Mouse (Mus musculus): ENCODE results near the gene Sf3a1. TPM values are rescaled to one million over a fixed set of nuclear protein-coding genes. Genes with fewer than 3 reads are reported as not detected.

Sf3a1 gene
- polyA plus RNA-seq, 1 experiment from 2014 or later: 12.6 TPM

- H3K27me3 ChIP-seq (replicated peaks; ENCODE audit: insufficient read depth, low read length): no peaks in the 10 kb centered on the region
- H3K4me1 ChIP-seq (ENCODE audit: insufficient read depth, low read depth, low read length): no peaks in the 10 kb centered on the region
- TF ChIP-seq EP300 (IDR thresholded peaks at IDR 0.05) (no peak), CTCF (IDR thresholded peaks at IDR 0.05) (no peak)
- H3K27ac ChIP-seq (ENCODE audit: low read length): no peak overlapping the region
- DNase-seq (ENCODE audit: low spot score) (no peak), ATAC-seq (no peak)
- no peak overlapping the region for H3K9ac ChIP-seq (replicated peaks; ENCODE audit: low read depth)
- no peaks in the 10 kb centered on the region for H3K9me3 ChIP-seq (ENCODE audit: low read length)
- H3K4me3 ChIP-seq (ENCODE audit: low read depth, low read length): no peak overlapping the region
- no peaks in the 10 kb centered on the region for H3K36me3 ChIP-seq (ENCODE audit: insufficient read depth, low read length)
- no peak overlapping the region for H3K4me2 ChIP-seq (replicated peaks; ENCODE audit: low read depth, low read length)
- 76% methylated on average over 6 of the region's 6 CpGs for WGBS
Observed at GRCm38 (mm10) chr11:4146381-4146780, 13.8 kb upstream of the Sf3a1 start.

- no peak for ATAC-seq
- WGBS: 78% methylated on average over 10 of the region's 10 CpGs
Observed at GRCm38 (mm10) chr11:4147098-4147497, 13.1 kb upstream of the Sf3a1 start.

GRCm38 (mm10) chr11:4148120-4148519 lies 12.0 kb upstream of the Sf3a1 start:
- H3K4me2 ChIP-seq (replicated peaks; ENCODE audit: low read depth, low read length): no peak overlapping the region
- H3K27me3 ChIP-seq (replicated peaks; ENCODE audit: insufficient read depth, low read length): no peaks in the 10 kb centered on the region
- WGBS: 80% methylated on average over 5 of the region's 5 CpGs
- H3K4me1 ChIP-seq (ENCODE audit: insufficient read depth, low read depth, low read length): no peaks in the 10 kb centered on the region
- TF ChIP-seq EP300 (IDR thresholded peaks at IDR 0.05): no peak
- DNase-seq (ENCODE audit: low spot score) (no peak), ATAC-seq (peak; percentile 63)
- no peak overlapping the region for H3K9ac ChIP-seq (replicated peaks; ENCODE audit: low read depth)
- H3K4me3 ChIP-seq (ENCODE audit: low read depth, low read length): no peak overlapping the region
- H3K36me3 ChIP-seq (ENCODE audit: insufficient read depth, low read length): no peaks in the 10 kb centered on the region
- no peak overlapping the region for H3K27ac ChIP-seq (ENCODE audit: low read length)
- H3K9me3 ChIP-seq (ENCODE audit: low read length): no peaks in the 10 kb centered on the region

More at GRCm38 (mm10) chr11:4147098-4147497, 13.1 kb upstream of the Sf3a1 start:
- no peak for DNase-seq (ENCODE audit: low spot score)
- no peaks in the 10 kb centered on the region for H3K4me1 ChIP-seq (ENCODE audit: insufficient read depth, low read depth, low read length)
- no peak overlapping the region for H3K27ac ChIP-seq (ENCODE audit: low read length)
- H3K36me3 ChIP-seq (ENCODE audit: insufficient read depth, low read length): no peaks in the 10 kb centered on the region
- no peak overlapping the region for H3K9ac ChIP-seq (replicated peaks; ENCODE audit: low read depth)
- no peak overlapping the region for H3K4me2 ChIP-seq (replicated peaks; ENCODE audit: low read depth, low read length)
- no peaks in the 10 kb centered on the region for H3K27me3 ChIP-seq (replicated peaks; ENCODE audit: insufficient read depth, low read length)
- TF ChIP-seq EP300 (IDR thresholded peaks at IDR 0.05) (no peak), CTCF (IDR thresholded peaks at IDR 0.05) (no peak)
- H3K4me3 ChIP-seq (ENCODE audit: low read depth, low read length): no peak overlapping the region
- H3K9me3 ChIP-seq (ENCODE audit: low read length): no peaks in the 10 kb centered on the region

GRCm38 (mm10) chr11:4148536-4149156 lies 11.5 kb upstream of the Sf3a1 start:
- Histone ChIP-seq H3K4me1 (ENCODE audit: insufficient read depth, low read depth, low read length) (no peaks in the 10 kb centered on the region), H3K4me3 (ENCODE audit: low read depth, low read length) (no peak overlapping the region), H3K4me2 (replicated peaks; ENCODE audit: low read depth, low read length) (no peak overlapping the region), H3K27ac (ENCODE audit: low read length) (no peak overlapping the region), H3K9ac (replicated peaks; ENCODE audit: low read depth) (no peak overlapping the region), H3K36me3 (ENCODE audit: insufficient read depth, low read length) (no peaks in the 10 kb centered on the region), H3K9me3 (ENCODE audit: low read length) (no peaks in the 10 kb centered on the region), H3K27me3 (replicated peaks; ENCODE audit: insufficient read depth, low read length) (no peaks in the 10 kb centered on the region)
- WGBS: 82% methylated on average over 9 of the region's 9 CpGs
- no peak for DNase-seq (ENCODE audit: low spot score)
- no peak for ATAC-seq
- no peak for TF ChIP-seq EP300 (IDR thresholded peaks at IDR 0.05)
- no peak for TF ChIP-seq CTCF (IDR thresholded peaks at IDR 0.05)

- Histone ChIP-seq H3K27me3 (replicated peaks; ENCODE audit: insufficient read depth, low read length) (no peaks in the 10 kb centered on the region), H3K4me3 (ENCODE audit: low read depth, low read length) (no peak overlapping the region), H3K4me1 (ENCODE audit: insufficient read depth, low read depth, low read length) (no peaks in the 10 kb centered on the region), H3K9me3 (ENCODE audit: low read length) (no peaks in the 10 kb centered on the region), H3K9ac (replicated peaks; ENCODE audit: low read depth) (no peak overlapping the region), H3K27ac (ENCODE audit: low read length) (no peak overlapping the region), H3K36me3 (ENCODE audit: insufficient read depth, low read length) (no peaks in the 10 kb centered on the region), H3K4me2 (replicated peaks; ENCODE audit: low read depth, low read length) (no peak overlapping the region)
- WGBS: 88% methylated on average over 6 of the region's 6 CpGs
- no peak for TF ChIP-seq CTCF (IDR thresholded peaks at IDR 0.05)
- TF ChIP-seq EP300 (IDR thresholded peaks at IDR 0.05): no peak
- no peak for DNase-seq (ENCODE audit: low spot score)
- no peak for ATAC-seq
Observed at GRCm38 (mm10) chr11:4149886-4150285, 10.3 kb upstream of the Sf3a1 start.

GRCm38 (mm10) chr11:4153694-4154093 lies 6.5 kb upstream of the Sf3a1 start:
- DNase-seq (ENCODE audit: low spot score): no peak
- no peak for TF ChIP-seq EP300 (IDR thresholded peaks at IDR 0.05)
- TF ChIP-seq CTCF (IDR thresholded peaks at IDR 0.05): no peak
- Histone ChIP-seq H3K4me1 (ENCODE audit: insufficient read depth, low read depth, low read length) (no peaks in the 10 kb centered on the region), H3K4me2 (replicated peaks; ENCODE audit: low read depth, low read length) (no peak overlapping the region), H3K9me3 (ENCODE audit: low read length) (no peaks in the 10 kb centered on the region), H3K36me3 (ENCODE audit: insufficient read depth, low read length) (no peaks in the 10 kb centered on the region), H3K9ac (replicated peaks; ENCODE audit: low read depth) (no peak overlapping the region), H3K27me3 (replicated peaks; ENCODE audit: insufficient read depth, low read length) (no peaks in the 10 kb centered on the region), H3K27ac (ENCODE audit: low read length) (no peak overlapping the region), H3K4me3 (ENCODE audit: low read depth, low read length) (no peak overlapping the region)
- 91% methylated on average over 7 of the region's 7 CpGs for WGBS
- ATAC-seq: no peak

GRCm38 (mm10) chr11:4155641-4156040 lies 4.5 kb upstream of the Sf3a1 start:
- Histone ChIP-seq H3K4me3 (ENCODE audit: low read depth, low read length) (no peak overlapping the region), H3K36me3 (ENCODE audit: insufficient read depth, low read length) (no peaks in the 10 kb centered on the region), H3K27me3 (replicated peaks; ENCODE audit: insufficient read depth, low read length) (no peaks in the 10 kb centered on the region), H3K9ac (replicated peaks; ENCODE audit: low read depth) (no peak overlapping the region), H3K9me3 (ENCODE audit: low read length) (no peaks in the 10 kb centered on the region), H3K4me1 (ENCODE audit: insufficient read depth, low read depth, low read length) (peaks cover under 1% of the 10 kb centered on the region; the same call in 1 of the 2 replicates), H3K4me2 (replicated peaks; ENCODE audit: low read depth, low read length) (no peak overlapping the region), H3K27ac (ENCODE audit: low read length) (no peak overlapping the region)
- ATAC-seq (no peak), DNase-seq (ENCODE audit: low spot score) (no peak)
- WGBS: 60% methylated on average over 5 of the region's 5 CpGs
- TF ChIP-seq EP300 (IDR thresholded peaks at IDR 0.05): no peak
- TF ChIP-seq CTCF (IDR thresholded peaks at IDR 0.05): no peak

Measured in lung, postnatal 0 days (tissue).